Mouse (Mus musculus): ENCODE results near the gene Cped1. TPM values are rescaled to one million over a fixed set of nuclear protein-coding genes. Genes with fewer than 3 reads are reported as not detected.

Gene Cped1
- total and polyA plus RNA-seq, 2 experiments from 2014 or later: 3.6 to 13.2 TPM

- no peaks in the 10 kb centered on the region for H3K4me1 ChIP-seq (ENCODE audit: control insufficient read depth, insufficient read depth)
- H3K27me3 ChIP-seq (ENCODE audit: control insufficient read depth, insufficient read depth, low read length): no peaks in the 10 kb centered on the region
- TF ChIP-seq EP300 (IDR thresholded peaks at IDR 0.05; ENCODE audit: low read depth) (no peak), CTCF (IDR thresholded peaks at IDR 0.05; ENCODE audit: low read depth) (no peak)
- WGBS: 56% methylated on average over 14 of the region's 14 CpGs
- H3K9ac ChIP-seq (replicated peaks; ENCODE audit: low read depth, low read length): no peak overlapping the region
- H3K4me2 ChIP-seq (ENCODE audit: low read depth, low read length): peak overlapping the region; percentile 18; the same call in 1 of the 2 replicates
- no peaks in the 10 kb centered on the region for H3K36me3 ChIP-seq (replicated peaks; ENCODE audit: control insufficient read depth, insufficient read depth, low read length)
- ATAC-seq (ENCODE audit: insufficient read depth, low read depth) (no peak), DNase-seq (ENCODE audit: low spot score) (no peak)
- H3K4me3 ChIP-seq (ENCODE audit: low read depth, low read length): no peak overlapping the region
- no peak overlapping the region for H3K27ac ChIP-seq (ENCODE audit: low read depth)
- H3K9me3 ChIP-seq (replicated peaks; ENCODE audit: control insufficient read depth, low read length): no peaks in the 10 kb centered on the region
Observed at GRCm38 (mm10) chr6:22280217-22280861, 294.6 kb downstream of the Cped1 start.

DNA sequence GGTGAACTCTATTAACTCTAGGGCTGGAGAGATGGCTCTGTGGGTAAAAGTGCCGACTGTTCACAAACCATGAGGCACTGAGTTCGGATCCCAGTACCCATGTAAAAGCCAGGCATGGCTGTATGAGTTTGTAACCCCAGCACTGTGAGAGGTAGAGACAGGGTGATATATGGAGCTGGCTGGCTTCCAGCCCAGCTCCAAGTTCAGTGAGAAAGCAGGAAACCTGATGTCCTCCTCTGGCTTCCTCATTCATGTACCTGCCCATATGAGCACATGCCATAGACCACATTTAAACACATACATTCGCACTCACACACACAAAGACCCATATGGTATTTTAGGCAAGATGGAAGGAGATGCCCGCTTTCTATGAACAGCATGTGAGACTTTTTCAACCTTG is 296.7 kb downstream of the Cped1 start:
- H3K27me3 ChIP-seq (ENCODE audit: control insufficient read depth, insufficient read depth, low read length): peaks cover 9% of the 10 kb centered on the region
- H3K9me3 ChIP-seq (replicated peaks; ENCODE audit: control insufficient read depth, low read length): no peaks in the 10 kb centered on the region
- no peak for TF ChIP-seq EP300 (IDR thresholded peaks at IDR 0.05; ENCODE audit: low read depth)
- TF ChIP-seq CTCF (IDR thresholded peaks at IDR 0.05; ENCODE audit: low read depth): no peak
- H3K4me3 ChIP-seq (ENCODE audit: low read depth, low read length): no peak overlapping the region
- H3K36me3 ChIP-seq (replicated peaks; ENCODE audit: control insufficient read depth, insufficient read depth, low read length): no peaks in the 10 kb centered on the region
- DNase-seq (ENCODE audit: low spot score) (no peak), ATAC-seq (ENCODE audit: insufficient read depth, low read depth) (no peak)
- H3K4me2 ChIP-seq (ENCODE audit: low read depth, low read length): no peak overlapping the region
- 78% methylated on average over 4 of the region's 4 CpGs for WGBS
- no peak overlapping the region for H3K27ac ChIP-seq (ENCODE audit: low read depth)
- H3K4me1 ChIP-seq (ENCODE audit: control insufficient read depth, insufficient read depth): no peaks in the 10 kb centered on the region
- no peak overlapping the region for H3K9ac ChIP-seq (replicated peaks; ENCODE audit: low read depth, low read length)

DNA sequence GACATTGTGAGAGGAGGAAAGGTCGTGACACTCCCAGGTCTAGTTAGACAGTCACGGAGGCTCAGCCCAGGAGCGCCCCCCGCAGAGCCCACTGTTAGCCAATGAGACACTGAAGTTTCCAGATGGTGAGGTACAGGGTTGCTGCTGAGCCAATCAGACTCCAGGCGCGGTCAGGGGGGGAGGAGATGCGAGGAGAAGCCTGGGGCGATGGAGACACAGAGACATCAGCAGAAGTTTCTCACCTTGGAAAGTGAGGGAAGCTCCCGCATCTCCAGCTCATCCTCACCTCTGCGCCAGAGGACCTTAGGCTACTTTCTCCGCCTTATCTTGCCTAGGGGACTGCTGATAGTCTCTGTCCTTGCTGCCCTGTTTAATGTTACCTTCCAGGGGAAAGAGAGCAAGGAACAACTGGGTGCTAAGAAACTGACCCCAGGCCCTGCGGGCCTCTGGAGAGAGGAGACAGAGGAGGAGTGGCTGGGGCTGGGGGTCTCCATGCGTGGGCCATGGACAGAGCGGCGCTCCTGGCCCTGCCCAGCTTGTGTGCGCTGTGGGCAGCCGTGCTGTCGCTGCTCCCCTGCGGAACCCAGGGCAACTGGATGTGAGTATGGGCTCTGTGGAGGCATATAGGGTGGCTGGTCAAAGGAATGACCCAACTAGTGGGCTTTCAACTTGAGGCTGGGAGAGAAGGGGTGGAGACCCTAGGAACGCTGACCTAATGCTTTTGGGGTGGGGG is 302.5 kb downstream of the Cped1 start, which contains the start of gene Wnt16:
Gene Wnt16, plus strand, starts transcription at position 224 of the 733 bp plus-strand sequence.
- 3% methylated on average over 20 of the region's 20 CpGs for WGBS
- no peak for DNase-seq (ENCODE audit: low spot score)
- Histone ChIP-seq H3K4me3 (ENCODE audit: low read depth, low read length) (peak within 1 kb of the TSS; percentile 45), H3K9ac (replicated peaks; ENCODE audit: low read depth, low read length) (no peak within 1 kb of the TSS; the same call in 1 of the 2 replicates), H3K27ac (ENCODE audit: low read depth) (no peak within 1 kb of the TSS), H3K4me1 (ENCODE audit: control insufficient read depth, insufficient read depth) (peaks cover 8% of the 10 kb centered on the region; the same call in 1 of the 2 replicates), H3K4me2 (ENCODE audit: low read depth, low read length) (peak within 1 kb of the TSS; percentile 66), H3K9me3 (replicated peaks; ENCODE audit: control insufficient read depth, low read length) (no peaks in the 10 kb centered on the region), H3K36me3 (replicated peaks; ENCODE audit: control insufficient read depth, insufficient read depth, low read length) (no peaks in the 10 kb centered on the region), H3K27me3 (ENCODE audit: control insufficient read depth, insufficient read depth, low read length) (peaks cover 41% of the 10 kb centered on the region)
- peak; percentile 41 for ATAC-seq (ENCODE audit: insufficient read depth, low read depth)
- TF ChIP-seq CTCF (IDR thresholded peaks at IDR 0.05; ENCODE audit: low read depth) (no peak), EP300 (IDR thresholded peaks at IDR 0.05; ENCODE audit: low read depth) (no peak)

- 1% methylated on average over 38 of the region's 38 CpGs for WGBS
- H3K9me3 ChIP-seq (replicated peaks; ENCODE audit: control insufficient read depth, low read length): no peaks in the 10 kb centered on the region
- no peak overlapping the region; the same call in 1 of the 2 replicates for H3K9ac ChIP-seq (replicated peaks; ENCODE audit: low read depth, low read length)
- ATAC-seq (ENCODE audit: insufficient read depth, low read depth) (peak; percentile 41), DNase-seq (ENCODE audit: low spot score) (no peak)
- H3K4me3 ChIP-seq (ENCODE audit: low read depth, low read length): peak overlapping the region; percentile 45
- no peak for TF ChIP-seq EP300 (IDR thresholded peaks at IDR 0.05; ENCODE audit: low read depth)
- no peak for TF ChIP-seq CTCF (IDR thresholded peaks at IDR 0.05; ENCODE audit: low read depth)
- H3K4me1 ChIP-seq (ENCODE audit: control insufficient read depth, insufficient read depth): peaks cover 8% of the 10 kb centered on the region; the same call in 1 of the 2 replicates
- H3K36me3 ChIP-seq (replicated peaks; ENCODE audit: control insufficient read depth, insufficient read depth, low read length): no peaks in the 10 kb centered on the region
- H3K27ac ChIP-seq (ENCODE audit: low read depth): no peak overlapping the region
- peak overlapping the region; percentile 66 for H3K4me2 ChIP-seq (ENCODE audit: low read depth, low read length)
- peaks cover 42% of the 10 kb centered on the region for H3K27me3 ChIP-seq (ENCODE audit: control insufficient read depth, insufficient read depth, low read length)
Observed at GRCm38 (mm10) chr6:22288737-22289460, 303.2 kb downstream of the Cped1 start.

- no peak for DNase-seq (ENCODE audit: low spot score)
- H3K9me3 ChIP-seq (replicated peaks; ENCODE audit: control insufficient read depth, low read length): no peaks in the 10 kb centered on the region
- peak overlapping the region; percentile 45 for H3K4me3 ChIP-seq (ENCODE audit: low read depth, low read length)
- ATAC-seq (ENCODE audit: insufficient read depth, low read depth): no peak
- peaks cover 45% of the 10 kb centered on the region for H3K27me3 ChIP-seq (ENCODE audit: control insufficient read depth, insufficient read depth, low read length)
- peaks cover 8% of the 10 kb centered on the region; the same call in 1 of the 2 replicates for H3K4me1 ChIP-seq (ENCODE audit: control insufficient read depth, insufficient read depth)
- no peaks in the 10 kb centered on the region for H3K36me3 ChIP-seq (replicated peaks; ENCODE audit: control insufficient read depth, insufficient read depth, low read length)
- no peak overlapping the region for H3K9ac ChIP-seq (replicated peaks; ENCODE audit: low read depth, low read length)
- peak overlapping the region; percentile 66 for H3K4me2 ChIP-seq (ENCODE audit: low read depth, low read length)
- no peak for TF ChIP-seq EP300 (IDR thresholded peaks at IDR 0.05; ENCODE audit: low read depth)
- TF ChIP-seq CTCF (IDR thresholded peaks at IDR 0.05; ENCODE audit: low read depth): no peak
- H3K27ac ChIP-seq (ENCODE audit: low read depth): no peak overlapping the region
- 7% methylated on average over 21 of the region's 21 CpGs for WGBS
Observed at GRCm38 (mm10) chr6:22289461-22290021, 303.8 kb downstream of the Cped1 start.
